Mouse (Mus musculus) midbrain, embryonic 13.5 days (tissue): ENCODE measurements around the gene Hist1h2bl. TPM values are rescaled to one million over a fixed set of nuclear protein-coding genes. Genes with fewer than 3 reads are reported as not detected.
"Not testable (repeated sequence)": the region's sequence is repeated elsewhere in the genome, so short reads cannot be mapped to it uniquely, and the experiment has no call there.

Experiments used
- ATAC-seq: fragments of 200-750 bp; cut with Nextera tagmentation; 2 replicates; pipeline ENCODE4 v1.8.0; 2017; ENCODE audit warnings: mild to moderate bottlenecking, moderate TSS enrichment, moderate library complexity
- H3K27ac ChIP-seq: fragments of 300-500 bp; sonication (generic); 2 replicates; pipeline ENCODE4 v1.5.1; 2015; ENCODE audit warnings: inconsistent platforms, mild to moderate bottlenecking, moderate library complexity
- H3K27me3 ChIP-seq: fragments of 300-500 bp; sonication (generic); 2 replicates; pipeline ENCODE4 v1.6.1; 2015; ENCODE audit warnings: mild to moderate bottlenecking, inconsistent platforms
- H3K36me3 ChIP-seq: fragments of 300-500 bp; sonication (generic); 2 replicates; pipeline ENCODE4 v1.6.1; 2015; ENCODE audit warnings: mild to moderate bottlenecking, inconsistent platforms
- H3K4me1 ChIP-seq: fragments of 300-500 bp; sonication (generic); replicated peaks from 2 replicates; pipeline ENCODE4 v1.6.1; 2015; ENCODE audit warnings: inconsistent platforms
- H3K4me2 ChIP-seq: fragments of 300-500 bp; sonication (generic); replicated peaks from 2 replicates; pipeline ENCODE4 v1.6.1; 2015; ENCODE audit warnings: moderate library complexity, mild to moderate bottlenecking, inconsistent platforms
- H3K4me3 ChIP-seq: fragments of 300-500 bp; sonication (generic); replicated peaks from 2 replicates; pipeline ENCODE4 v1.5.1; 2015; ENCODE audit warnings: mild to moderate bottlenecking, inconsistent platforms
- H3K9ac ChIP-seq: fragments of 300-500 bp; sonication (generic); replicated peaks from 2 replicates; pipeline ENCODE4 v1.6.1; 2015; ENCODE audit warnings: mild to moderate bottlenecking, inconsistent platforms
- H3K9me3 ChIP-seq: fragments of 300-500 bp; sonication (generic); 2 replicates; pipeline ENCODE4 v1.6.1; 2016; ENCODE audit warnings: mild to moderate bottlenecking, inconsistent platforms
- WGBS: fragments of 180-500 bp; shearing (Covaris S2); methylation state at CpG from one replicate; pipeline ENCODE4 v1.1.7; 2015; 5-methylcytosine and 5-hydroxymethylcytosine counted together
- polyA plus RNA-seq: library from polyadenylated mRNA; unstranded; fragments of >200 nt; fragmentation: Nextera tagmentation; extraction: Ambion mirVana; gene quantifications from 2 replicates; pipeline ENCODE4 v1.2.1, GENCODE M21; 2015

The Hist1h2bl gene
- polyA plus RNA-seq, 1 experiment from 2014 or later, result not detected

- Histone ChIP-seq H3K4me3 (peak overlapping the region; percentile 44), H3K4me1 (peaks cover 46% of the 10 kb centered on the region), H3K36me3 (no peaks in the 10 kb centered on the region), H3K27me3 (no peaks in the 10 kb centered on the region), H3K9ac (peak overlapping the region; percentile 74), H3K4me2 (peak overlapping the region; percentile 77), H3K27ac (0 out of 2 replicates have a peak overlapping the region, but pooled peaks have one; percentile 4), H3K9me3 (no peaks in the 10 kb centered on the region)
- WGBS, result 59% methylated on average over 4 of the region's 4 CpGs
- ATAC-seq, result no peak
These were observed 2.6 kb upstream of the Hist1h2bl start for GRCm38 (mm10) chr13:21718381-21719080.

- peaks cover 45% of the 10 kb centered on the region for H3K4me1 ChIP-seq
- not testable (repeated sequence) for H3K27me3 ChIP-seq, H3K9me3 ChIP-seq, H3K36me3 ChIP-seq
- WGBS, result under 1% methylated on average over 27 of the region's 56 CpGs
- H3K9ac ChIP-seq, result peak within 1 kb of the TSS; percentile 74
- peak within 1 kb of the TSS; percentile 96 for H3K27ac ChIP-seq
- peak within 1 kb of the TSS; percentile 77 for H3K4me2 ChIP-seq
- ATAC-seq, result peak; percentile 38; the same call in 1 of the 2 replicates
- peak within 1 kb of the TSS; percentile 49 for H3K4me3 ChIP-seq
These were observed 1.7 kb upstream of the Hist1h2bl start, which contains the start of gene Hist1h3h for GRCm38 (mm10) chr13:21717397-21718357. Gene Hist1h3h, plus strand, starts transcription at chr13:21717659.

DNA sequence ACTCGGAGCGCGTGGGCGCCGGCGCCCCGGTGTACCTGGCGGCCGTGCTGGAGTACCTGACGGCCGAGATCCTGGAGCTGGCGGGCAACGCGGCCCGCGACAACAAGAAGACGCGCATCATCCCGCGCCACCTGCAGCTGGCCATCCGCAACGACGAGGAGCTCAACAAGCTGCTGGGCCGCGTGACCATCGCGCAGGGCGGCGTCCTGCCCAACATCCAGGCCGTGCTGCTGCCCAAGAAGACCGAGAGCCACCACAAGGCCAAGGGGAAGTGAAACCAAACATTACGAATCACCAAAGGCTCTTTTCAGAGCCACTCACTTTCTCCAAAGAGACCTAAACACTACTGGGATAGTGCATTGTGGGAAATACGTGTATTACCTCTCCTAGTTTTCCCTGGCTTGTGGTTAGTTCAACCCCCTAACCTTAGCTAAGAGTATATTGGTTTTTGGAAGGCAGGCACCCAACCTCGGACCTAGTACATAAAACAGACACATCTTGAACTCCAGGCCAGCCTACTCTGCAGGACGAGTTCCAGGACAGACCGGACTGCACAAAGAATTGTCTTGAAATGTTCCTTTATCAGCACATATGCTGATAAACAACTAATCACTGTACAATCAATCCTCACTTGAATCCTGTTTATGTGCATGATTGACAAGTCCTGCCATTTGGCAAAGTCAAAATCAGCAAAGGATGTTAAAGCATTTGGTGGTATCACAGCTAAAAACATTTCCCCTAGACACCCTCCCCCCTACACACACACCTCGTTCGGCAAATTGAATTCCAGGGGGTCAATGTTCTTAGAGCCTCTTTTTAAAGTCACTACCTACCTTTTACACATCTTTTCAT lies 823 bp upstream of the Hist1h2bl start:
- H3K9me3 ChIP-seq, H3K27me3 ChIP-seq, H3K36me3 ChIP-seq: not testable (repeated sequence)
- H3K4me3 ChIP-seq, result peak overlapping the region; percentile 49
- peak overlapping the region; percentile 96 for H3K27ac ChIP-seq
- peaks cover 41% of the 10 kb centered on the region for H3K4me1 ChIP-seq
- H3K9ac ChIP-seq, result peak overlapping the region; percentile 72
- under 1% methylated on average over 15 of the region's 38 CpGs for WGBS
- peak overlapping the region; percentile 77 for H3K4me2 ChIP-seq
- peak; percentile 35; the same call in 1 of the 2 replicates for ATAC-seq

DNA sequence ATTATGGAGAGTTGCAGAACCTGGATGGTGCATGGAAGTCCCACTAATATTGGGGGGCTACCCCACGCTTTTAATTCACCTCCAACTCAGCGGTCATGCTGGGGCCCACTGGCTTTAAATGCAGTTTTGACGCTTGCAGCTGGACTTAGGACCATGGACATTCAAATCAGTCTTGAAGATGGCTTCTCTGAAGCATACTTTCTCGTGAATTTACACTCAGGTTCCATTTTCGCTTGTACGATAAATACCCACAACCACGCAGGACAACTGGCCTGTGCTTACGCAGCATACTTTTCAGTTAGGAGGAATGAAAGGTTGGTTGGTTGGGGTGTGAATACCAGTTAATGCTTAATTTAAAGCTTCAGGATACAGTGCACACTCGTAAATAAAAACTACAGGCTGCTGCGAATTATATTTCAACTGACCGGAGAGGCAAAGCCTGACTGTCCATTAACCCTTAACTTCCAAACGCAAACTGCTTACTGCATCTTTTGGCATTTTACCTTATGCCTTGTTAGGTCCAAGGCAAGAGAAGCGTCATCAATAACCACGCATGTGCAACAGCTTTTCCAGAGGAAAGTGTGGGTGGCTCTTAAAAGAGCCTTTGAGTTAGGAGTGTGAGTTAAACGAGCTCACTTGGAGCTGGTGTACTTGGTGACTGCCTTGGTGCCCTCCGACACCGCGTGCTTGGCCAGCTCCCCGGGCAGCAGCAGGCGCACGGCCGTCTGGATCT lies 646 bp downstream of the Hist1h2bl start:
- ATAC-seq, result peak; percentile 2; the same call in 1 of the 2 replicates
- peak overlapping the region; percentile 96 for H3K27ac ChIP-seq
- peak overlapping the region; percentile 49 for H3K4me3 ChIP-seq
- H3K4me1 ChIP-seq, result peaks cover 38% of the 10 kb centered on the region
- peak overlapping the region; percentile 77 for H3K4me2 ChIP-seq
- no peaks in the 10 kb centered on the region for H3K36me3 ChIP-seq
- H3K9ac ChIP-seq, result peak overlapping the region; percentile 65
- no peaks in the 10 kb centered on the region for H3K9me3 ChIP-seq
- H3K27me3 ChIP-seq, result no peaks in the 10 kb centered on the region
- WGBS, result under 1% methylated on average over 22 of the region's 22 CpGs

DNA sequence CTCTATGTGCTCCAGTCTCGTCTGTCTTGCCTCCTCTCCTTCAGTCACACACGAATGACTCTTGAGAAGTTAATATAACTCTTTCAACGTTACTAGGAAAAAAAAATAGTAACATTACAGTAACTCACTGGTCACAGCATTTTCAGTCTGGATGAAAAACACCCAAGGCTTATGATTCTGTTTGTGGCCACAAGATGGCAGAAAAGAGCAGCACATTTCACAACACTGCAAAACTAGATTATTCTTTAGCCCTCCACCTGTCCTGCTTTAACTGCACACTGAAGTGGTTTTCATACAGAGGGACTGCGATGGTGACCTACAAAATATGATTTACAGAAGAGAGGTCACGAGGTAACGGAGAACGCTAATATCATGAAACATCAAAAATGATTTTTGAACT lies 1.2 kb downstream of the Hist1h2bl start:
- Histone ChIP-seq H3K27ac (peak overlapping the region; percentile 96; the same call in 1 of the 2 replicates), H3K27me3 (no peaks in the 10 kb centered on the region), H3K4me2 (peak overlapping the region; percentile 77), H3K9ac (peak overlapping the region; percentile 65; the same call in 1 of the 2 replicates), H3K4me1 (peaks cover 33% of the 10 kb centered on the region), H3K4me3 (peak overlapping the region; percentile 49), H3K9me3 (no peaks in the 10 kb centered on the region), H3K36me3 (no peaks in the 10 kb centered on the region)
- no peak for ATAC-seq
- under 1% methylated on average over 7 of the region's 7 CpGs for WGBS

- no peak overlapping the region for H3K27ac ChIP-seq
- peak overlapping the region; percentile 44 for H3K4me3 ChIP-seq
- peak overlapping the region; percentile 42; the same call in 1 of the 2 replicates for H3K9ac ChIP-seq
- ATAC-seq, result no peak
- no peaks in the 10 kb centered on the region for H3K36me3 ChIP-seq
- H3K4me1 ChIP-seq, result peaks cover 16% of the 10 kb centered on the region
- H3K4me2 ChIP-seq, result peak overlapping the region; percentile 68
- 20% methylated on average over 4 of the region's 4 CpGs for WGBS
- no peaks in the 10 kb centered on the region for H3K27me3 ChIP-seq
- H3K9me3 ChIP-seq, result no peaks in the 10 kb centered on the region
These were observed 4.2 kb downstream of the Hist1h2bl start for GRCm38 (mm10) chr13:21711698-21712097.

- peak overlapping the region; percentile 44 for H3K4me3 ChIP-seq
- no peaks in the 10 kb centered on the region for H3K27me3 ChIP-seq
- H3K27ac ChIP-seq, result no peak overlapping the region
- WGBS, result 2% methylated on average over 22 of the region's 22 CpGs
- peaks cover 16% of the 10 kb centered on the region for H3K4me1 ChIP-seq
- H3K36me3 ChIP-seq, result no peaks in the 10 kb centered on the region
- peak overlapping the region; percentile 42 for H3K9ac ChIP-seq
- H3K4me2 ChIP-seq, result peak overlapping the region; percentile 68
- peak; percentile 76 for ATAC-seq
- no peaks in the 10 kb centered on the region for H3K9me3 ChIP-seq
These were observed 5.0 kb downstream of the Hist1h2bl start for GRCm38 (mm10) chr13:21710821-21711525.

- H3K9ac ChIP-seq, result peak overlapping the region; percentile 60
- peak overlapping the region; percentile 47 for H3K4me2 ChIP-seq
- no peaks in the 10 kb centered on the region for H3K36me3 ChIP-seq
- H3K9me3 ChIP-seq, result no peaks in the 10 kb centered on the region
- H3K4me1 ChIP-seq, result peaks cover 12% of the 10 kb centered on the region
- peak; percentile 83 for ATAC-seq
- H3K4me3 ChIP-seq, result peak overlapping the region; percentile 64
- no peaks in the 10 kb centered on the region for H3K27me3 ChIP-seq
- peak overlapping the region; percentile 72 for H3K27ac ChIP-seq
- WGBS, result under 1% methylated on average over 32 of the region's 32 CpGs
These were observed 5.8 kb downstream of the Hist1h2bl start for GRCm38 (mm10) chr13:21710031-21710711.

DNA sequence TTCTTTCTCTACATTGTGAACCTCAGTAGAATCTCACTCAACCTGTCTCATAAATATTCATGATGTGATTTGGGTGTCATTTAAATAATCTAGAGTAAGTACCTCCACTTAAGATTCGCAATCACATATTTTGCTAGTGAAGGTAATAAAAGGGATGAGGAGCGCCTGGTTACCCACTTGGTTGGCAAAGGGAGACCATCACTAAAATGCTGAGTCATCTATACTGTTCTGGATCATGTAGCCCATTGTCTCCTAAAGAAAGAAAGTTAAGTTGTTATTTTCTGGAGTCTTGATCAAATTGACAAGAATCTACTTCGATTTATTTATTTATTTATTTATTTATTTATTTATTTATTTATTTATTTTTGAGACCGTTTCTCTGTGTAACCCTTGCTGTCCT lies 9.3 kb downstream of the Hist1h2bl start:
- WGBS, result 74% methylated on average over 4 of the region's 4 CpGs
- H3K9ac ChIP-seq, result no peak overlapping the region
- H3K4me1 ChIP-seq, result peaks cover 7% of the 10 kb centered on the region; the same call in 1 of the 2 replicates
- no peaks in the 10 kb centered on the region for H3K9me3 ChIP-seq
- no peak overlapping the region for H3K27ac ChIP-seq
- H3K4me3 ChIP-seq, result no peak overlapping the region
- no peaks in the 10 kb centered on the region for H3K36me3 ChIP-seq
- H3K27me3 ChIP-seq, result no peaks in the 10 kb centered on the region
- ATAC-seq, result no peak
- H3K4me2 ChIP-seq, result no peak overlapping the region

DNA sequence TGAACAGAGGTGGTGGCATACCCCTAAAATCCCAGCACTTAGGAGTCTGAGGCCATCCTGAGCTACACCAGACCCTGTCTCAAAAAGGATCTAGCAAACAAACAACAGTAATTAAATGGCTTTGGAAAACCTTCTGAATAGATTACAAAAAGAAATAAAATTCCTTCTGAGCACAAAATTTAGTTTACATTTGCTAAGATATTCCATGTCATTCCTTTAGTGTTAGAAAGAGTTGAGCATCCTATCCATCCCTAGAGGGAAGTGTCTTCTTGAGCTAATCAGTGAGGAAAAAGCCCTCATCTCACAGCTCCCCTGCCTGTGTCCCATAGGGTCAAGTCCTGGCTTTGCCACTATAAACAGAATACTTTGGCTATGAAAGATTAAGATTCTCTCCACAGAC lies 18.1 kb downstream of the Hist1h2bl start, which contains the start of gene Olfr1359:
Gene Olfr1359, plus strand, starts transcription at position 301 of the 400 bp plus-strand sequence.
- Histone ChIP-seq H3K4me3 (no peak within 1 kb of the TSS), H3K4me2 (no peak within 1 kb of the TSS), H3K36me3 (no peaks in the 10 kb centered on the region), H3K27ac (no peak within 1 kb of the TSS), H3K9ac (no peak within 1 kb of the TSS), H3K4me1 (no peaks in the 10 kb centered on the region), H3K27me3 (no peaks in the 10 kb centered on the region), H3K9me3 (no peaks in the 10 kb centered on the region)
- ATAC-seq, result no peak
